Mouse (Mus musculus): ENCODE measurements around the gene Grin2a.

DNA sequence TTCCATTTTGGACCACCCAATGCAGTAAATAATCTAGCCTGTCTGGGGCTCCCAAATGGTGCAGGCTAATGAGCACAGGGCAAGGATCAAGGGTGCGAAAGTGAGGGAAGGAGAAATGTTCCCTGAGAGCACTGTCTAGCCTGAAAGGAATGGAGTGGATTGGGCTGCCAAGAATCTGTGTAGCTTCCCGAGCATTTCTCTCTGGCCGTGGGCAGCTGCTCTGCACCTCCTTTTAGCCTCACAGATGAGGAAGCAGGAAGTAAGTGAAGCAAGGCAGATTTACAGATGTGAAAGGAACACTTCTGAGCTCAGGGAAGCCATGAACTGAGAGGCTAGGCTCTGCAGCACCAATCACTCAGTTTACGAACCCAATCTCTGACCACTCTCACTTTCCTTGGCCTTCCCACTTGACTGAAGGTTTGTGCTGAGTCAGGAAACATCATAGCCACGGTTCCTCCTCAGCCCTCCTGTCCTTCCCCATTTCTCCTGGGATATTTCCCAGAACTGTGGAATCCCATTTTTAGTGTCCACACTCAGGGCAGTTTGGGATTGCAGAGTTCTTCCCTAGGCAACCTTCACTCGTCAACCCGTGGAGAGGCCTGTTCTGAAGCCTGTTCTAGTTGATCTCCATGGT lies 40.3 kb upstream of the Grin2a start:
- TF ChIP-seq POLR2A (IDR thresholded peaks at IDR 0.05; ENCODE audit: insufficient read depth, low read depth, low read length) (no peak), CTCF (IDR thresholded peaks at IDR 0.05; ENCODE audit: insufficient read depth, low read depth, low read length) (no peak)

Data from olfactory bulb, adult 2 months (tissue).